ENCODE assay signal across 13 mouse cellular contexts in the genomic region with DNA sequence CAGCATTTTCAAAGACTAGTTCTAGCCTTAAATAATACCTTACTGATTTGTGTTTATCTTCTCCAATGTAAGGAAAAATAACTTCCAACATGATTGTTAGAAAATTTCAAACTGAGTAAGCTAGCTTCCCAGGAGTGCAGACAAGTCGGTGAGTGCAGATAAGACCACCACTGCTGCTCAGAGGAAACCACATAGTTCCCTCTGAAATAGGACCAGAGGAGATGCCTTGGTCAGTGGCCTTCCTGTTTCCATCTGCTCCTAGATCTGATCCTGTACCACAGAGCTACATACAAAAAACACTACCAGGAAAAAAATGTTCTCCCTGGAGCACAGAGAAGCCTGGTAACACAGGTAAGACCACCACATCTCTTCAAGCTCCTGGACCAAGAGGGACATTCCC. TPM values are rescaled to one million over a fixed set of nuclear protein-coding genes. Genes with fewer than 3 reads are reported as not detected.
"Had no signal": no experiment of that assay in that cellular context is flagged by ENCODE, and none has a peak within 500 bp of the region (broad histone marks: within the 10 kb centered on the region; RNA-seq: fewer than 3 reads in every experiment).

No protein-coding gene starts in this region.

- ATAC-seq: liver, postnatal 0 days; midbrain, embryonic 13.5 days; midbrain, embryonic 15.5 days had no signal

- DNase-seq: liver, postnatal 0 days; lung, adult 2 months; lung, postnatal 10 days; lung, postnatal 4 days; right cerebral cortex, postnatal 14 days; thymus, adult 18-20 months; thymus, postnatal 14 days; thymus, postnatal 36 days had no signal

RNA-seq across cellular contexts. Expression of gene Crisp3, which starts 10.4 kb away (rescaled TPM):
- total RNA-seq: midbrain, postnatal 0 days; monocyte, adult 5-6 weeks had no signal

RNA-seq across cellular contexts. Expression of gene Pgk2, which starts 44.0 kb away (rescaled TPM):
- total RNA-seq: midbrain, postnatal 0 days; monocyte, adult 5-6 weeks; neutrophil, adult 5-6 weeks had no signal
